Comparison of ENCODE assay signal across 13 mouse cellular contexts in genomic region chr12:73670739-73671138, GRCm38 (mm10).
DNase-seq lines count a peak whose midpoint lies in the region; ATAC-seq and TF ChIP-seq lines count a peak whose summit lies in the region.
"Had no signal": no experiment of that assay in that cellular context is flagged by ENCODE, and none has a peak within 500 bp of the region (broad histone marks: within the 10 kb centered on the region; RNA-seq: fewer than 3 reads in every experiment).

No protein-coding gene starts in this region.

- 67% methylated on average over 6 of the region's 6 CpGs for WGBS in kidney, postnatal 0 days

- no peaks in the 10 kb centered on the region for H3K36me3 ChIP-seq in kidney, postnatal 0 days (ENCODE audit: insufficient read depth, low read length)
- H3K36me3 ChIP-seq: hindbrain, embryonic 10.5 days had no signal

- TF ChIP-seq CTCF in gastrocnemius, adult 2 months (IDR thresholded peaks at IDR 0.05) = no peak
- TF ChIP-seq CTCF in kidney, postnatal 0 days (IDR thresholded peaks at IDR 0.05; ENCODE audit: low read depth) = no peak

- no peak overlapping the region for H3K4me3 ChIP-seq in gastrocnemius, adult 2 months
- H3K4me3 ChIP-seq in kidney, postnatal 0 days (replicated peaks; ENCODE audit: low read depth, low read length) = no peak overlapping the region
- H3K4me3 ChIP-seq: hindbrain, embryonic 10.5 days; myocyte had no signal

- H3K9ac ChIP-seq in kidney, postnatal 0 days (ENCODE audit: low read depth, low read length) = no peak overlapping the region

- intact Hi-C loops in gastrocnemius, adult 2 months (cut with DNase I) = loop anchor here (5.0 kb wide), 1 partner anchor 78 kb away; no protein-coding TSS in a partner anchor

- no peak for DNase-seq in gastrocnemius, adult 2 months
- DNase-seq in gastrocnemius, postnatal 25 days = no peak
- DNase-seq in kidney, postnatal 0 days (ENCODE audit: low spot score) = no peak
- no peak for DNase-seq in kidney, postnatal 25 days
- peak; percentile 46 for DNase-seq in CD4-positive, CD25-positive, alpha-beta regulatory T cell, adult 2 months (ENCODE audit: low read depth, low spot score)
- DNase-seq in gastrocnemius, adult 18-20 months (ENCODE audit: low spot score) = no peak
- DNase-seq: cerebellum, postnatal 10 days; layer of hippocampus, postnatal 36 days; thymus, adult 2 months had no signal

- no peaks in the 10 kb centered on the region for H3K27me3 ChIP-seq in kidney, postnatal 0 days (ENCODE audit: insufficient read depth, low read length)

- H3K27ac ChIP-seq in gastrocnemius, adult 2 months = peak overlapping the region; percentile 85
- peak overlapping the region; percentile 58; the same call in 1 of the 2 replicates for H3K27ac ChIP-seq in kidney, postnatal 0 days
- H3K27ac ChIP-seq: hindbrain, embryonic 10.5 days had no signal

- no peak for ATAC-seq in kidney, postnatal 0 days (replicated peaks; ENCODE audit: low FRiP score, low read depth)
- ATAC-seq in inflammation-experienced regulatory T-cells, adult 6 months = peak; percentile 9
- no peak for ATAC-seq in erythroid progenitor cell, adult 5-6 weeks (replicated peaks; ENCODE audit: low FRiP score, poor library complexity, severe bottlenecking)

- H3K9me3 ChIP-seq in kidney, postnatal 0 days (replicated peaks; ENCODE audit: low read length) = no peaks in the 10 kb centered on the region
- H3K9me3 ChIP-seq: hindbrain, embryonic 10.5 days had no signal

- no peaks in the 10 kb centered on the region for H3K4me1 ChIP-seq in kidney, postnatal 0 days (replicated peaks; ENCODE audit: insufficient read depth, low read length)

- H3K4me2 ChIP-seq in kidney, postnatal 0 days (ENCODE audit: low read length) = no peak overlapping the region
